Mouse (Mus musculus): ENCODE measurements at regions not wholly inside any gene's neighbourhood (a gene's known extent, or its start where the extent isn't known, plus 50 kb on each side); places are given as distances from the start of the nearest gene placed in this dataset.

GRCm38 (mm10) chr6:82860485-82860884, 79.1 kb downstream of the Sema4f start:
- peak; percentile 38 to 44 for DNase-seq

GRCm38 (mm10) chr6:82856218-82856617, 82.0 kb upstream of the Hk2 start:
- DNase-seq: no peak

- DNase-seq: no peak
Measured at GRCm38 (mm10) chr6:82855401-82855800, 81.1 kb upstream of the Hk2 start.

GRCm38 (mm10) chr6:82854780-82855179, 80.5 kb upstream of the Hk2 start:
- DNase-seq: no peak

GRCm38 (mm10) chr6:82854338-82854737, 80.1 kb upstream of the Hk2 start:
- no peak for DNase-seq

- DNase-seq: no peak
Measured at GRCm38 (mm10) chr6:82853076-82853475, 78.8 kb upstream of the Hk2 start.

- DNase-seq: no peak
Measured at GRCm38 (mm10) chr6:82850556-82850955, 76.3 kb upstream of the Hk2 start.

GRCm38 (mm10) chr6:82847598-82847997, 73.3 kb upstream of the Hk2 start:
- no peak for DNase-seq

GRCm38 (mm10) chr6:82846587-82847150, 72.4 kb upstream of the Hk2 start:
- DNase-seq: no peak

GRCm38 (mm10) chr6:82844432-82844831, 70.2 kb upstream of the Hk2 start:
- no peak for DNase-seq

- DNase-seq: no peak
Measured at GRCm38 (mm10) chr6:82843881-82844280, 69.6 kb upstream of the Hk2 start.

GRCm38 (mm10) chr6:82837246-82837645, 63.0 kb upstream of the Hk2 start:
- DNase-seq: no peak

- no peak for DNase-seq
Measured at GRCm38 (mm10) chr6:82835222-82836064, 61.2 kb upstream of the Hk2 start.

- DNase-seq: no peak
Measured at GRCm38 (mm10) chr6:82833867-82834266, 59.6 kb upstream of the Hk2 start.

GRCm38 (mm10) chr6:82831211-82831610, 57.0 kb upstream of the Hk2 start:
- DNase-seq: no peak

- DNase-seq: no peak
Measured at GRCm38 (mm10) chr6:82824684-82825083, 50.4 kb upstream of the Hk2 start.

- DNase-seq: no peak
Measured at GRCm38 (mm10) chr6:82824240-82824639, 50.0 kb upstream of the Hk2 start.
